ENCODE assay signal across 14 mouse cellular contexts in genomic region chr5:88593421-88594172, GRCm38 (mm10). TPM values are rescaled to one million over a fixed set of nuclear protein-coding genes. Genes with fewer than 3 reads are reported as not detected.
A peak's percentile ranks its signal among the peaks of the same experiment; 100 is the strongest.
DNase-seq lines count a peak whose midpoint lies in the region; ATAC-seq and TF ChIP-seq lines count a peak whose summit lies in the region.
"Had no signal": no experiment of that assay in that cellular context is flagged by ENCODE, and none has a peak within 500 bp of the region (broad histone marks: within the 10 kb centered on the region; RNA-seq: fewer than 3 reads in every experiment).

No protein-coding gene starts in this region.

- peaks cover 15% of the 10 kb centered on the region; the same call in 1 of the 2 replicates for H3K4me1 ChIP-seq in kidney, embryonic 15.5 days
- H3K4me1 ChIP-seq in liver, embryonic 11.5 days (replicated peaks; ENCODE audit: control insufficient read depth, insufficient read depth, low read length): no peaks in the 10 kb centered on the region
- no peaks in the 10 kb centered on the region for H3K4me1 ChIP-seq in stomach, postnatal 0 days (replicated peaks; ENCODE audit: control insufficient read depth, insufficient read depth)
- H3K4me1 ChIP-seq: heart, embryonic 10.5 days had no signal

- H3K9ac ChIP-seq in kidney, embryonic 15.5 days: no peak overlapping the region
- H3K9ac ChIP-seq in liver, embryonic 11.5 days (ENCODE audit: low read depth, low read length): 0 out of 2 replicates have a peak overlapping the region, but pooled peaks have one; percentile 25
- H3K9ac ChIP-seq in stomach, postnatal 0 days (ENCODE audit: low read length): no peak overlapping the region; the same call in 1 of the 2 replicates
- H3K9ac ChIP-seq: lung, embryonic 14.5 days had no signal

- TF ChIP-seq CTCF in stomach, postnatal 0 days (IDR thresholded peaks at IDR 0.05; ENCODE audit: low read depth): no peak

- ATAC-seq in kidney, embryonic 15.5 days (replicated peaks; ENCODE audit: low FRiP score): peak; percentile 54
- ATAC-seq in liver, embryonic 11.5 days (replicated peaks; ENCODE audit: low FRiP score): peak; percentile 33
- ATAC-seq in stomach, postnatal 0 days (ENCODE audit: low FRiP score, low TSS enrichment): peak; percentile 81; the same call in 1 of the 2 replicates
- ATAC-seq: inflammation-experienced regulatory T-cells, adult 6 months had no signal

- no peaks in the 10 kb centered on the region for H3K27me3 ChIP-seq in kidney, embryonic 15.5 days
- H3K27me3 ChIP-seq in liver, embryonic 11.5 days (replicated peaks; ENCODE audit: control insufficient read depth, insufficient read depth, low read length): no peaks in the 10 kb centered on the region
- H3K27me3 ChIP-seq in stomach, postnatal 0 days (ENCODE audit: control insufficient read depth, insufficient read depth, low read length): no peaks in the 10 kb centered on the region

- H3K27ac ChIP-seq in kidney, embryonic 15.5 days: peak overlapping the region; percentile 66
- H3K27ac ChIP-seq in liver, embryonic 11.5 days (ENCODE audit: low read depth, low read length): peak overlapping the region; percentile 55; the same call in 1 of the 2 replicates
- H3K27ac ChIP-seq in stomach, postnatal 0 days (replicated peaks): peak overlapping the region; percentile 65
- H3K27ac ChIP-seq: gastrocnemius, adult 2 months; heart, embryonic 10.5 days had no signal

- 79% methylated on average over 13 of the region's 13 CpGs for WGBS in kidney, embryonic 15.5 days
- 80% methylated on average over 13 of the region's 13 CpGs for WGBS in liver, embryonic 11.5 days
- WGBS in stomach, postnatal 0 days: 66% methylated on average over 13 of the region's 13 CpGs

- H3K9me3 ChIP-seq in kidney, embryonic 15.5 days (replicated peaks): no peaks in the 10 kb centered on the region
- H3K9me3 ChIP-seq in liver, embryonic 11.5 days (ENCODE audit: control insufficient read depth, low read length): no peaks in the 10 kb centered on the region
- H3K9me3 ChIP-seq in stomach, postnatal 0 days (ENCODE audit: control insufficient read depth, low read length): no peaks in the 10 kb centered on the region
- H3K9me3 ChIP-seq: heart, embryonic 10.5 days had no signal

- H3K4me3 ChIP-seq in kidney, embryonic 15.5 days (replicated peaks): 0 out of 2 replicates have a peak overlapping the region, but pooled peaks have one; percentile 3
- peak overlapping the region; percentile 22 for H3K4me3 ChIP-seq in liver, embryonic 11.5 days (ENCODE audit: low read depth, low read length)
- H3K4me3 ChIP-seq in stomach, postnatal 0 days (ENCODE audit: low read depth, low read length): no peak overlapping the region
- H3K4me3 ChIP-seq: gastrocnemius, adult 2 months; heart, embryonic 10.5 days had no signal

- no peaks in the 10 kb centered on the region for H3K36me3 ChIP-seq in kidney, embryonic 15.5 days
- H3K36me3 ChIP-seq in liver, embryonic 11.5 days (ENCODE audit: control insufficient read depth, insufficient read depth, low read length): no peaks in the 10 kb centered on the region
- H3K36me3 ChIP-seq in stomach, postnatal 0 days (ENCODE audit: control insufficient read depth, insufficient read depth, low read length): no peaks in the 10 kb centered on the region
- H3K36me3 ChIP-seq: heart, embryonic 10.5 days had no signal

- peak; percentile 15 for DNase-seq in adrenal gland, postnatal 14 days
- no peak for DNase-seq in adrenal gland, adult 8-10 months
- no peak for DNase-seq in liver, embryonic 11.5 days (ENCODE audit: low spot score)
- DNase-seq in stomach, postnatal 0 days (ENCODE audit: low spot score): peak; percentile 60
- no peak for DNase-seq in thymus, postnatal 25 days
- no peak for DNase-seq in spleen, postnatal 4 days (ENCODE audit: low spot score in 2 of 2)
- DNase-seq in Muller cell, postnatal 12 days (ENCODE audit: inconsistent ontology term): no peak
- DNase-seq: cerebellum, adult 2 months; gastrocnemius, adult 2 months; heart, postnatal 4 days; lung, embryonic 14.5 days had no signal

- no peak for TF ChIP-seq EP300 in stomach, postnatal 0 days (optimal IDR thresholded peaks at IDR 0.05)

- no peak overlapping the region for H3K4me2 ChIP-seq in kidney, embryonic 15.5 days
- peak overlapping the region; percentile 19; the same call in 1 of the 2 replicates for H3K4me2 ChIP-seq in liver, embryonic 11.5 days
- peak overlapping the region; percentile 35; the same call in 1 of the 2 replicates for H3K4me2 ChIP-seq in stomach, postnatal 0 days (replicated peaks; ENCODE audit: low read depth)
- H3K4me2 ChIP-seq: lung, embryonic 14.5 days had no signal

RNA-seq across cellular contexts. Expression of gene Rufy3, which starts 28.8 kb away (rescaled TPM):
- total RNA-seq in adrenal gland, postnatal 14 days (2021): 24.2 and 30.6 TPM in 2 replicates
- 10 to 100 TPM; 31.8 to 45.7 (median 40.1) TPM for total RNA-seq in adrenal gland, adult 8-10 months (2022)
- 17.7 and 19.3 TPM in 2 replicates for polyA plus RNA-seq in kidney, embryonic 15.5 days (2015; fragmentation: Nextera tagmentation; extraction: Ambion mirVana)
- polyA plus RNA-seq in liver, embryonic 11.5 days (2014; fragmentation: Nextera tagmentation; extraction: Ambion mirVana): 9.1 and 10.7 TPM in 2 replicates
- 9.8 and 10.3 TPM in 2 replicates for polyA plus RNA-seq in stomach, postnatal 0 days (2015; fragmentation: Nextera tagmentation; extraction: Ambion mirVana)

RNA-seq across cellular contexts. Expression of gene Utp3, which starts 39.3 kb away (rescaled TPM):
- total RNA-seq in adrenal gland, postnatal 14 days (2021): 34.8 and 43.2 TPM in 2 replicates
- 10 to 100 TPM; 30.5 to 39.0 (median 35.2) TPM for total RNA-seq in adrenal gland, adult 8-10 months (2022)
- polyA plus RNA-seq in kidney, embryonic 15.5 days (2015; fragmentation: Nextera tagmentation; extraction: Ambion mirVana): 72.8 and 75.6 TPM in 2 replicates
- 74.5 and 77.7 TPM in 2 replicates for polyA plus RNA-seq in liver, embryonic 11.5 days (2014; fragmentation: Nextera tagmentation; extraction: Ambion mirVana)
- polyA plus RNA-seq in stomach, postnatal 0 days (2015; fragmentation: Nextera tagmentation; extraction: Ambion mirVana): 34.5 and 34.9 TPM in 2 replicates

Comparison
In these comparisons a context has a peak if more than half of its experiments do, and no peak if none do; other contexts are left out.
1. DNase-seq: peak in adrenal gland, postnatal 14 days (single experiment) and stomach, postnatal 0 days (single experiment); none in adrenal gland, adult 8-10 months (single experiment), liver, embryonic 11.5 days (single experiment), thymus, postnatal 25 days (single experiment), spleen, postnatal 4 days (0 of 2) and Muller cell, postnatal 12 days (single experiment).
2. Peak in every context shown above with its lines, with median percentiles within 50 percentile points of each other: ATAC-seq and H3K27ac ChIP-seq.